Mouse (Mus musculus): Measurements from ENCODE around the gene Dlg2. TPM values are rescaled to one million over a fixed set of nuclear protein-coding genes. Genes with fewer than 3 reads are reported as not detected.

The Dlg2 gene
- polyA plus RNA-seq, 1 experiment from 2014 or later: 4.3 TPM

- no peak overlapping the region for H3K4me2 ChIP-seq (ENCODE audit: low read depth, low read length)
- ATAC-seq (ENCODE audit: insufficient read depth, low FRiP score): no peak
- no peak overlapping the region for H3K4me3 ChIP-seq (replicated peaks; ENCODE audit: low read length)
- WGBS: 58% methylated on average over 4 of the region's 4 CpGs
- H3K9me3 ChIP-seq (replicated peaks; ENCODE audit: control insufficient read depth, low read length): no peaks in the 10 kb centered on the region
- H3K9ac ChIP-seq (ENCODE audit: low read length): no peak overlapping the region
- no peaks in the 10 kb centered on the region for H3K27me3 ChIP-seq (ENCODE audit: control insufficient read depth, insufficient read depth, low read length)
- H3K4me1 ChIP-seq (ENCODE audit: control insufficient read depth, insufficient read depth, low read length): no peaks in the 10 kb centered on the region
- no peaks in the 10 kb centered on the region for H3K36me3 ChIP-seq (ENCODE audit: control insufficient read depth, insufficient read depth, low read length)
- no peak overlapping the region for H3K27ac ChIP-seq (ENCODE audit: low read length)
Observed at GRCm38 (mm10) chr7:91598549-91598948, 1122.1 kb downstream of the Dlg2 start.

- no peak overlapping the region for H3K4me2 ChIP-seq (ENCODE audit: low read depth, low read length)
- H3K4me3 ChIP-seq (replicated peaks; ENCODE audit: low read length): no peak overlapping the region
- no peak for ATAC-seq (ENCODE audit: insufficient read depth, low FRiP score)
- no peaks in the 10 kb centered on the region for H3K27me3 ChIP-seq (ENCODE audit: control insufficient read depth, insufficient read depth, low read length)
- H3K9ac ChIP-seq (ENCODE audit: low read length): no peak overlapping the region
- H3K27ac ChIP-seq (ENCODE audit: low read length): no peak overlapping the region
- no peaks in the 10 kb centered on the region for H3K4me1 ChIP-seq (ENCODE audit: control insufficient read depth, insufficient read depth, low read length)
- no peaks in the 10 kb centered on the region for H3K9me3 ChIP-seq (replicated peaks; ENCODE audit: control insufficient read depth, low read length)
- no peaks in the 10 kb centered on the region for H3K36me3 ChIP-seq (ENCODE audit: control insufficient read depth, insufficient read depth, low read length)
Observed at GRCm38 (mm10) chr7:91601307-91601706, 1124.8 kb downstream of the Dlg2 start.

- no peak for ATAC-seq (ENCODE audit: insufficient read depth, low FRiP score)
- no peaks in the 10 kb centered on the region for H3K4me1 ChIP-seq (ENCODE audit: control insufficient read depth, insufficient read depth, low read length)
- H3K9ac ChIP-seq (ENCODE audit: low read length): no peak overlapping the region
- no peak overlapping the region for H3K4me3 ChIP-seq (replicated peaks; ENCODE audit: low read length)
- no peak overlapping the region for H3K27ac ChIP-seq (ENCODE audit: low read length)
- WGBS: 58% methylated on average over 4 of the region's 4 CpGs
- H3K9me3 ChIP-seq (replicated peaks; ENCODE audit: control insufficient read depth, low read length): no peaks in the 10 kb centered on the region
- H3K27me3 ChIP-seq (ENCODE audit: control insufficient read depth, insufficient read depth, low read length): no peaks in the 10 kb centered on the region
- H3K4me2 ChIP-seq (ENCODE audit: low read depth, low read length): no peak overlapping the region
- no peaks in the 10 kb centered on the region for H3K36me3 ChIP-seq (ENCODE audit: control insufficient read depth, insufficient read depth, low read length)
Observed at GRCm38 (mm10) chr7:91603561-91603960, 1127.1 kb downstream of the Dlg2 start.

- no peaks in the 10 kb centered on the region for H3K36me3 ChIP-seq (ENCODE audit: control insufficient read depth, insufficient read depth, low read length)
- ATAC-seq (ENCODE audit: insufficient read depth, low FRiP score): no peak
- H3K4me1 ChIP-seq (ENCODE audit: control insufficient read depth, insufficient read depth, low read length): no peaks in the 10 kb centered on the region
- no peak overlapping the region for H3K9ac ChIP-seq (ENCODE audit: low read length)
- no peaks in the 10 kb centered on the region for H3K27me3 ChIP-seq (ENCODE audit: control insufficient read depth, insufficient read depth, low read length)
- 78% methylated on average over 1 of the region's 1 CpGs for WGBS
- no peak overlapping the region for H3K27ac ChIP-seq (ENCODE audit: low read length)
- H3K4me2 ChIP-seq (ENCODE audit: low read depth, low read length): no peak overlapping the region
- H3K4me3 ChIP-seq (replicated peaks; ENCODE audit: low read length): no peak overlapping the region
- H3K9me3 ChIP-seq (replicated peaks; ENCODE audit: control insufficient read depth, low read length): no peaks in the 10 kb centered on the region
Observed at GRCm38 (mm10) chr7:91653033-91653432, 1176.6 kb downstream of the Dlg2 start.

- Histone ChIP-seq H3K4me1 (ENCODE audit: control insufficient read depth, insufficient read depth, low read length) (no peaks in the 10 kb centered on the region), H3K27me3 (ENCODE audit: control insufficient read depth, insufficient read depth, low read length) (no peaks in the 10 kb centered on the region), H3K4me3 (replicated peaks; ENCODE audit: low read length) (no peak overlapping the region), H3K4me2 (ENCODE audit: low read depth, low read length) (no peak overlapping the region), H3K9me3 (replicated peaks; ENCODE audit: control insufficient read depth, low read length) (no peaks in the 10 kb centered on the region), H3K36me3 (ENCODE audit: control insufficient read depth, insufficient read depth, low read length) (no peaks in the 10 kb centered on the region), H3K9ac (ENCODE audit: low read length) (no peak overlapping the region), H3K27ac (ENCODE audit: low read length) (no peak overlapping the region)
- no peak for ATAC-seq (ENCODE audit: insufficient read depth, low FRiP score)
- 65% methylated on average over 2 of the region's 2 CpGs for WGBS
Observed at GRCm38 (mm10) chr7:91659498-91659897, 1183.0 kb downstream of the Dlg2 start.

GRCm38 (mm10) chr7:91672236-91673017, 1196.0 kb downstream of the Dlg2 start:
- Histone ChIP-seq H3K4me1 (ENCODE audit: control insufficient read depth, insufficient read depth, low read length) (no peaks in the 10 kb centered on the region), H3K4me2 (ENCODE audit: low read depth, low read length) (no peak overlapping the region), H3K9ac (ENCODE audit: low read length) (no peak overlapping the region), H3K9me3 (replicated peaks; ENCODE audit: control insufficient read depth, low read length) (no peaks in the 10 kb centered on the region), H3K27ac (ENCODE audit: low read length) (no peak overlapping the region), H3K36me3 (ENCODE audit: control insufficient read depth, insufficient read depth, low read length) (no peaks in the 10 kb centered on the region), H3K27me3 (ENCODE audit: control insufficient read depth, insufficient read depth, low read length) (no peaks in the 10 kb centered on the region), H3K4me3 (replicated peaks; ENCODE audit: low read length) (no peak overlapping the region)
- ATAC-seq (ENCODE audit: insufficient read depth, low FRiP score): no peak
- WGBS: 66% methylated on average over 13 of the region's 13 CpGs

GRCm38 (mm10) chr7:91674401-91674800, 1197.9 kb downstream of the Dlg2 start:
- H3K27ac ChIP-seq (ENCODE audit: low read length): no peak overlapping the region
- H3K4me1 ChIP-seq (ENCODE audit: control insufficient read depth, insufficient read depth, low read length): no peaks in the 10 kb centered on the region

GRCm38 (mm10) chr7:91677934-91678333, 1201.5 kb downstream of the Dlg2 start:
- Histone ChIP-seq H3K27ac (ENCODE audit: low read length) (no peak overlapping the region), H3K27me3 (ENCODE audit: control insufficient read depth, insufficient read depth, low read length) (no peaks in the 10 kb centered on the region), H3K9me3 (replicated peaks; ENCODE audit: control insufficient read depth, low read length) (no peaks in the 10 kb centered on the region), H3K9ac (ENCODE audit: low read length) (no peak overlapping the region), H3K4me1 (ENCODE audit: control insufficient read depth, insufficient read depth, low read length) (no peaks in the 10 kb centered on the region), H3K4me2 (ENCODE audit: low read depth, low read length) (no peak overlapping the region), H3K4me3 (replicated peaks; ENCODE audit: low read length) (no peak overlapping the region), H3K36me3 (ENCODE audit: control insufficient read depth, insufficient read depth, low read length) (no peaks in the 10 kb centered on the region)
- WGBS: 61% methylated on average over 2 of the region's 2 CpGs
- no peak for ATAC-seq (ENCODE audit: insufficient read depth, low FRiP score)

More at GRCm38 (mm10) chr7:91674401-91674800, 1197.9 kb downstream of the Dlg2 start:
- ATAC-seq (ENCODE audit: insufficient read depth, low FRiP score): no peak
- Histone ChIP-seq H3K9ac (ENCODE audit: low read length) (no peak overlapping the region), H3K9me3 (replicated peaks; ENCODE audit: control insufficient read depth, low read length) (no peaks in the 10 kb centered on the region), H3K36me3 (ENCODE audit: control insufficient read depth, insufficient read depth, low read length) (no peaks in the 10 kb centered on the region), H3K4me2 (ENCODE audit: low read depth, low read length) (no peak overlapping the region), H3K27me3 (ENCODE audit: control insufficient read depth, insufficient read depth, low read length) (no peaks in the 10 kb centered on the region), H3K4me3 (replicated peaks; ENCODE audit: low read length) (no peak overlapping the region)

- Histone ChIP-seq H3K9me3 (replicated peaks; ENCODE audit: control insufficient read depth, low read length) (no peaks in the 10 kb centered on the region), H3K4me2 (ENCODE audit: low read depth, low read length) (no peak overlapping the region), H3K4me1 (ENCODE audit: control insufficient read depth, insufficient read depth, low read length) (no peaks in the 10 kb centered on the region), H3K27me3 (ENCODE audit: control insufficient read depth, insufficient read depth, low read length) (no peaks in the 10 kb centered on the region), H3K36me3 (ENCODE audit: control insufficient read depth, insufficient read depth, low read length) (no peaks in the 10 kb centered on the region), H3K9ac (ENCODE audit: low read length) (no peak overlapping the region), H3K4me3 (replicated peaks; ENCODE audit: low read length) (no peak overlapping the region), H3K27ac (ENCODE audit: low read length) (no peak overlapping the region)
- no peak for ATAC-seq (ENCODE audit: insufficient read depth, low FRiP score)
Observed at GRCm38 (mm10) chr7:91687930-91688329, 1211.5 kb downstream of the Dlg2 start.
